Comparison of ENCODE assay signal across 13 mouse cellular contexts in the genomic region with DNA sequence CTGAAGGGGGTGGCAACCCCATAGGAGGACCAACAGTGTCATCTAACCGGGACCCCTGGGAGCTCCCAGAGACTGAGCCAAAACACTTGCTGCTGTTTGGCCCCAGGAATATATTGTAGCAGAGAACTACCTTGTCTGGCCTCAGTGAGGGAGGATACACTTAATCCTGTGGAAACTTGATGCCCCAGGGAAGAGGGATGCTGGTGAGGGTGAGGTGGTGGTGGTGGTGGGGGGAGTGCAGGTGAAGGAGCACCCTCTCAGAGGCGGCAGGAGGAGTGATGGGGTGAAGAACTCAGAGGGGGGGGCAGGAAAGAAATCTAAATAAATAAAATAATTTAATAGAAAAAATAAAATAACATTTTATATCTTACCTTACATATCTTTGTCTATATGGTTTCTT.
"Had no signal": no experiment of that assay in that cellular context is flagged by ENCODE, and none has a peak within 500 bp of the region (broad histone marks: within the 10 kb centered on the region; RNA-seq: fewer than 3 reads in every experiment).

No protein-coding gene starts in this region.

- ATAC-seq: liver, postnatal 0 days had no signal

- H3K4me3 ChIP-seq: limb, embryonic 12.5 days; liver, embryonic 13.5 days; lung, embryonic 15.5 days; megakaryocyte, embryonic 14.5 days had no signal

- H3K9me3 ChIP-seq: limb, embryonic 12.5 days; liver, embryonic 13.5 days; lung, embryonic 15.5 days; megakaryocyte, embryonic 14.5 days had no signal

- DNase-seq: kidney, adult 18-20 months; kidney, postnatal 10 days; kidney, postnatal 4 days; liver; liver, embryonic 13.5 days; liver, postnatal 0 days; lung, postnatal 14 days; right cerebral cortex, postnatal 14 days; thymus, postnatal 36 days had no signal

- H3K4me2 ChIP-seq: limb, embryonic 12.5 days; liver, embryonic 13.5 days; lung, embryonic 15.5 days had no signal

- H3K4me1 ChIP-seq: limb, embryonic 12.5 days; liver, embryonic 13.5 days; lung, embryonic 15.5 days; megakaryocyte, embryonic 14.5 days had no signal

- H3K27ac ChIP-seq: limb, embryonic 12.5 days; liver, embryonic 13.5 days; lung, embryonic 15.5 days; macrophage had no signal

- H3K36me3 ChIP-seq: limb, embryonic 12.5 days; liver, embryonic 13.5 days; lung, embryonic 15.5 days had no signal

- H3K27me3 ChIP-seq: limb, embryonic 12.5 days; liver, embryonic 13.5 days; lung, embryonic 15.5 days; megakaryocyte, embryonic 14.5 days had no signal

- H3K9ac ChIP-seq: limb, embryonic 12.5 days; liver, embryonic 13.5 days; liver, postnatal 0 days; lung, embryonic 15.5 days had no signal
